Mouse (Mus musculus) liver, postnatal 0 days (tissue): ENCODE results near the gene Hes7. TPM values are rescaled to one million over a fixed set of nuclear protein-coding genes. Genes with fewer than 3 reads are reported as not detected.

Experiments
- ATAC-seq: fragments of 200-750 bp; cut with Nextera tagmentation; 2 replicates; pipeline ENCODE4 v1.8.0; 2017; ENCODE audit warnings: mild to moderate bottlenecking, moderate library complexity
- DNase-seq: peaks from one replicate; pipeline ENCODE4 v3.0.0-alpha.2; 2016
- H3K27ac ChIP-seq: fragments of 300-500 bp; sonication (generic); 2 replicates; pipeline ENCODE4 v1.5.1; 2014; ENCODE audit warnings: antibody characterized with exemption, moderate library complexity, mild to moderate bottlenecking, low read depth
- H3K27me3 ChIP-seq: fragments of 300-500 bp; sonication (generic); 2 replicates; pipeline ENCODE4 v1.6.1; 2014; ENCODE audit warnings: low read length, control low read depth, mixed read lengths; ENCODE audit not compliant: insufficient read depth
- H3K36me3 ChIP-seq: fragments of 300-500 bp; sonication (generic); replicated peaks from 2 replicates; pipeline ENCODE4 v1.6.1; 2014; ENCODE audit warnings: mild to moderate bottlenecking, control low read depth, low read length, moderate library complexity, mixed read lengths; ENCODE audit not compliant: insufficient read depth
- H3K4me1 ChIP-seq: fragments of 300-500 bp; sonication (generic); 2 replicates; pipeline ENCODE4 v1.6.1; 2014; ENCODE audit warnings: antibody characterized with exemption, mild to moderate bottlenecking, control low read depth; ENCODE audit not compliant: insufficient read depth
- H3K4me2 ChIP-seq: fragments of 300-500 bp; sonication (generic); 2 replicates; pipeline ENCODE4 v1.6.1; 2014; ENCODE audit warnings: low read depth, mild to moderate bottlenecking, low read length, moderate library complexity, mixed read lengths
- H3K4me3 ChIP-seq: fragments of 300-500 bp; sonication (generic); 2 replicates; pipeline ENCODE4 v1.5.1; 2014; ENCODE audit warnings: low read depth, low read length
- H3K9ac ChIP-seq: fragments of 300-500 bp; sonication (generic); replicated peaks from 2 replicates; pipeline ENCODE4 v1.6.1; 2014; ENCODE audit warnings: mild to moderate bottlenecking, moderate library complexity
- H3K9me3 ChIP-seq: fragments of 300-500 bp; sonication (generic); 2 replicates; pipeline ENCODE4 v1.6.1; 2016; ENCODE audit warnings: mild to moderate bottlenecking, control low read depth, low read length, mixed read lengths
- CTCF ChIP-seq: sonication (generic); IDR thresholded peaks from 2 replicates; pipeline ENCODE4 v1.5.1; 2016; ENCODE audit warnings: antibody characterized with exemption, low read depth
- EP300 ChIP-seq: IDR thresholded peaks from 2 replicates; pipeline ENCODE4 v1.6.1; 2016; ENCODE audit warnings: antibody characterized with exemption, low read depth, mild to moderate bottlenecking
- WGBS: fragments of 180-500 bp; shearing (Covaris S2); extraction: QIAGEN DNeasy Blood & Tissue Kit; methylation state at CpG from one replicate; pipeline ENCODE4 v1.1.7; 2014; ENCODE audit not compliant: insufficient replicate concordance; 5-methylcytosine and 5-hydroxymethylcytosine counted together
- polyA plus RNA-seq: library from polyadenylated mRNA; unstranded; fragments of >200 nt; fragmentation: Nextera tagmentation; extraction: Ambion mirVana; gene quantifications from 2 replicates; pipeline ENCODE4 v1.2.1, GENCODE M21; 2015

The Hes7 gene
- polyA plus RNA-seq, 1 experiment from 2014 or later, result 0.15 TPM

- Histone ChIP-seq H3K4me2 (peak overlapping the region; percentile 97), H3K27me3 (peaks cover 10% of the 10 kb centered on the region), H3K4me1 (peaks cover 33% of the 10 kb centered on the region), H3K4me3 (peak overlapping the region; percentile 61), H3K9ac (peak overlapping the region; percentile 64; the same call in 1 of the 2 replicates), H3K36me3 (no peaks in the 10 kb centered on the region), H3K27ac (no peak overlapping the region), H3K9me3 (no peaks in the 10 kb centered on the region)
- ATAC-seq (no peak), DNase-seq (no peak)
- WGBS, result 11% methylated on average over 20 of the region's 20 CpGs
- TF ChIP-seq CTCF (no peak), EP300 (no peak)
Measured at GRCm38 (mm10) chr11:69125919-69126705, 5.9 kb downstream of the Hes7 start.

GRCm38 (mm10) chr11:69126706-69127095 is 6.5 kb downstream of the Hes7 start:
- Histone ChIP-seq H3K4me3 (no peak overlapping the region), H3K27me3 (peaks cover 5% of the 10 kb centered on the region), H3K27ac (no peak overlapping the region), H3K9me3 (no peaks in the 10 kb centered on the region), H3K4me1 (peaks cover 27% of the 10 kb centered on the region), H3K4me2 (peak overlapping the region; percentile 97), H3K9ac (no peak overlapping the region), H3K36me3 (no peaks in the 10 kb centered on the region)
- DNase-seq, result no peak
- ATAC-seq, result no peak
- no peak for TF ChIP-seq CTCF
- TF ChIP-seq EP300, result no peak
- 49% methylated on average over 2 of the region's 2 CpGs for WGBS

- 49% methylated on average over 8 of the region's 8 CpGs for WGBS
- DNase-seq (no peak), ATAC-seq (no peak)
- no peaks in the 10 kb centered on the region for H3K36me3 ChIP-seq
- H3K4me1 ChIP-seq, result peaks cover 21% of the 10 kb centered on the region
- H3K4me2 ChIP-seq, result no peak overlapping the region
- H3K27me3 ChIP-seq, result no peaks in the 10 kb centered on the region
- H3K9me3 ChIP-seq, result no peaks in the 10 kb centered on the region
- no peak overlapping the region for H3K27ac ChIP-seq
- no peak overlapping the region for H3K9ac ChIP-seq
- no peak for TF ChIP-seq CTCF
- TF ChIP-seq EP300, result no peak
- H3K4me3 ChIP-seq, result no peak overlapping the region
Measured at GRCm38 (mm10) chr11:69128426-69129122, 8.4 kb downstream of the Hes7 start.

GRCm38 (mm10) chr11:69133566-69133922 is 13.3 kb downstream of the Hes7 start:
- 49% methylated on average over 5 of the region's 5 CpGs for WGBS
- no peak overlapping the region for H3K9ac ChIP-seq

GRCm38 (mm10) chr11:69133923-69134621 is 13.9 kb downstream of the Hes7 start:
- H3K27me3 ChIP-seq, result no peaks in the 10 kb centered on the region
- no peaks in the 10 kb centered on the region for H3K36me3 ChIP-seq
- H3K9me3 ChIP-seq, result no peaks in the 10 kb centered on the region
- peak; percentile 46 for TF ChIP-seq CTCF
- TF ChIP-seq EP300, result no peak
- peak overlapping the region; percentile 69 for H3K4me2 ChIP-seq
- no peak overlapping the region for H3K9ac ChIP-seq
- peak; percentile 73 for DNase-seq
- 4% methylated on average over 34 of the region's 34 CpGs for WGBS
- peaks cover 19% of the 10 kb centered on the region for H3K4me1 ChIP-seq
- peak; percentile 79 for ATAC-seq
- no peak overlapping the region for H3K27ac ChIP-seq
- peak overlapping the region; percentile 36 for H3K4me3 ChIP-seq

More at GRCm38 (mm10) chr11:69133566-69133922, 13.3 kb downstream of the Hes7 start:
- H3K27me3 ChIP-seq, result no peaks in the 10 kb centered on the region
- ATAC-seq (peak; percentile 50), DNase-seq (no peak)
- H3K4me2 ChIP-seq, result peak overlapping the region; percentile 69; the same call in 1 of the 2 replicates
- no peak for TF ChIP-seq CTCF
- no peak for TF ChIP-seq EP300
- peaks cover 19% of the 10 kb centered on the region for H3K4me1 ChIP-seq
- no peaks in the 10 kb centered on the region for H3K9me3 ChIP-seq
- H3K36me3 ChIP-seq, result no peaks in the 10 kb centered on the region
- H3K27ac ChIP-seq, result no peak overlapping the region
- no peak overlapping the region for H3K4me3 ChIP-seq

- no peaks in the 10 kb centered on the region for H3K27me3 ChIP-seq
- peaks cover 19% of the 10 kb centered on the region for H3K4me1 ChIP-seq
- peak overlapping the region; percentile 69 for H3K4me2 ChIP-seq
- DNase-seq, result no peak
- H3K4me3 ChIP-seq, result no peak overlapping the region
- TF ChIP-seq EP300 (no peak), CTCF (no peak)
- WGBS, result 43% methylated on average over 8 of the region's 8 CpGs
- no peak overlapping the region for H3K27ac ChIP-seq
- H3K36me3 ChIP-seq, result no peaks in the 10 kb centered on the region
- H3K9ac ChIP-seq, result no peak overlapping the region
- no peaks in the 10 kb centered on the region for H3K9me3 ChIP-seq
- ATAC-seq, result no peak
Measured at GRCm38 (mm10) chr11:69134622-69134968, 14.4 kb downstream of the Hes7 start.
